Mouse (Mus musculus): ENCODE data around the gene Gm49387. TPM values are rescaled to one million over a fixed set of nuclear protein-coding genes. Genes with fewer than 3 reads are reported as not detected.

Gene Gm49387
- polyA plus RNA-seq, 1 experiment from 2014 or later, result not detected

GRCm38 (mm10) chr14:31593036-31593435 lies 47.6 kb downstream of the Gm49387 start:
- Histone ChIP-seq H3K4me3 (no peak overlapping the region), H3K4me2 (no peak overlapping the region), H3K27me3 (replicated peaks) (no peaks in the 10 kb centered on the region), H3K4me1 (no peaks in the 10 kb centered on the region), H3K9ac (no peak overlapping the region), H3K9me3 (no peaks in the 10 kb centered on the region), H3K36me3 (no peaks in the 10 kb centered on the region), H3K27ac (replicated peaks) (no peak overlapping the region)
- WGBS, result 72% methylated on average over 2 of the region's 2 CpGs
- no peak for ATAC-seq (ENCODE audit: extremely low read depth, insufficient number of reproducible peaks, low FRiP score, low TSS enrichment)

DNA sequence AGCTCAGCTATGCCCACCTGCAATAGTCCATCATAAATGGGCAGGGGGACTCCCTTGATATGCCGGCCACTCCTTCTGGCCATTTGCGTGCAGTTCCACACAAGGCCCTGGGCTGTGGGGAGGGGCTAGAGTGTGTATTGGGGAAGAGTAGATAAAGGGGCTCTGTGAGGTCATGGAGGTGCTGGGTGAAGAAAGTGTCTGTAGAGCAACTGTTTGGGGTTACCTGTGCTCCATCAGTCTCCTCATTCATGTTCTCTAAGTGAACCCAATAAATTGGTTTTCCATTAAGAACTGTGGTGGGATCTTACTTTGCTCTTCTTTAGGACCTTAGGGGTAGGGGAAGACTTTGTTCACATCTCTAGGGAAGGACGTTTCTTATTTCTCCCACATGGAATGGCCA lies 49.4 kb downstream of the Gm49387 start, which contains the start of gene Colq:
Gene Colq (minus strand): TSS at position 101 of the 400 bp plus-strand sequence.
- no peak for ATAC-seq (ENCODE audit: extremely low read depth, insufficient number of reproducible peaks, low FRiP score, low TSS enrichment)
- no peak within 1 kb of the TSS for H3K27ac ChIP-seq (replicated peaks)
- H3K4me3 ChIP-seq, result no peak within 1 kb of the TSS
- 71% methylated on average over 3 of the region's 3 CpGs for WGBS
- H3K9ac ChIP-seq, result no peak within 1 kb of the TSS
- no peaks in the 10 kb centered on the region for H3K4me1 ChIP-seq
- no peaks in the 10 kb centered on the region for H3K36me3 ChIP-seq
- no peaks in the 10 kb centered on the region for H3K9me3 ChIP-seq
- no peak within 1 kb of the TSS for H3K4me2 ChIP-seq
- no peaks in the 10 kb centered on the region for H3K27me3 ChIP-seq (replicated peaks)

GRCm38 (mm10) chr14:31586451-31586850 lies 54.2 kb downstream of the Gm49387 start:
- no peak for ATAC-seq (ENCODE audit: extremely low read depth, insufficient number of reproducible peaks, low FRiP score, low TSS enrichment)
- no peak overlapping the region for H3K4me2 ChIP-seq
- H3K27me3 ChIP-seq (replicated peaks), result no peaks in the 10 kb centered on the region
- WGBS, result 72% methylated on average over 8 of the region's 8 CpGs
- H3K27ac ChIP-seq (replicated peaks), result no peak overlapping the region
- no peaks in the 10 kb centered on the region for H3K4me1 ChIP-seq
- no peaks in the 10 kb centered on the region for H3K36me3 ChIP-seq
- no peaks in the 10 kb centered on the region for H3K9me3 ChIP-seq
- no peak overlapping the region for H3K4me3 ChIP-seq
- no peak overlapping the region for H3K9ac ChIP-seq

DNA sequence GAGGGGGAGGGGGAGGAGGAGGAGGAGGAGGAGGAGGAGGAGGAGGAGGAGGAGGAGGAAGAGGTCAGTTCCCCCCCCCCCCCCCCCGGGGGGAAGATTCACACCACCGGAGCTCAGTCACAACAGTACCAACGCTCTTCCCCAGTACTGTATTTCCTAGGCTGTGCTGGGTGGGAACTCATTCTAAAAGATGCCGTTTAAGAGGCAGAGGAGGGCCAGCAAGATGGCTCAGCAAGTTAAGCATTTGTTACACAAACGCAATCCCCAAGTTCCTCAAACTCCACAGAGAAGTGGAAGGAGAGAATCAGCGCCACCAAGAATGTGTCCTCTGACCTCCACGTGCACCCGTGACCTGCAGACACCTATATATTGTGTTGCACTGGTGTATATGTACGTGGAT lies 57.6 kb downstream of the Gm49387 start:
- 87% methylated on average over 8 of the region's 9 CpGs for WGBS
- H3K9ac ChIP-seq, result no peak overlapping the region
- no peak for ATAC-seq (ENCODE audit: extremely low read depth, insufficient number of reproducible peaks, low FRiP score, low TSS enrichment)
- H3K27me3 ChIP-seq (replicated peaks), result no peaks in the 10 kb centered on the region
- H3K9me3 ChIP-seq, result no peaks in the 10 kb centered on the region
- H3K36me3 ChIP-seq, result no peaks in the 10 kb centered on the region
- no peak overlapping the region for H3K4me2 ChIP-seq
- H3K4me1 ChIP-seq, result peaks cover 10% of the 10 kb centered on the region
- no peak overlapping the region for H3K4me3 ChIP-seq
- no peak overlapping the region for H3K27ac ChIP-seq (replicated peaks)

- no peak overlapping the region for H3K9ac ChIP-seq
- H3K27me3 ChIP-seq (replicated peaks), result peaks cover 4% of the 10 kb centered on the region; the same call in 1 of the 2 replicates
- WGBS, result 25% methylated on average over 9 of the region's 9 CpGs
- no peak for ATAC-seq (ENCODE audit: extremely low read depth, insufficient number of reproducible peaks, low FRiP score, low TSS enrichment)
- peaks cover 44% of the 10 kb centered on the region for H3K4me1 ChIP-seq
- peak overlapping the region; percentile 66 for H3K4me2 ChIP-seq
- H3K27ac ChIP-seq (replicated peaks), result peak overlapping the region; percentile 81
- H3K36me3 ChIP-seq, result no peaks in the 10 kb centered on the region
- no peak overlapping the region for H3K4me3 ChIP-seq
- no peaks in the 10 kb centered on the region for H3K9me3 ChIP-seq
Observed at GRCm38 (mm10) chr14:31577966-31578735, 62.5 kb downstream of the Gm49387 start.

GRCm38 (mm10) chr14:31576846-31577697 lies 63.6 kb downstream of the Gm49387 start:
- Histone ChIP-seq H3K36me3 (no peaks in the 10 kb centered on the region), H3K9me3 (no peaks in the 10 kb centered on the region), H3K27ac (replicated peaks) (peak overlapping the region; percentile 81), H3K4me1 (peaks cover 53% of the 10 kb centered on the region), H3K4me2 (peak overlapping the region; percentile 66), H3K27me3 (replicated peaks) (peaks cover 4% of the 10 kb centered on the region; the same call in 1 of the 2 replicates), H3K4me3 (peak overlapping the region; percentile 47), H3K9ac (peak overlapping the region; percentile 72)
- WGBS, result 20% methylated on average over 10 of the region's 10 CpGs
- ATAC-seq (ENCODE audit: extremely low read depth, insufficient number of reproducible peaks, low FRiP score, low TSS enrichment), result no peak; the same call in 1 of the 2 replicates

DNA sequence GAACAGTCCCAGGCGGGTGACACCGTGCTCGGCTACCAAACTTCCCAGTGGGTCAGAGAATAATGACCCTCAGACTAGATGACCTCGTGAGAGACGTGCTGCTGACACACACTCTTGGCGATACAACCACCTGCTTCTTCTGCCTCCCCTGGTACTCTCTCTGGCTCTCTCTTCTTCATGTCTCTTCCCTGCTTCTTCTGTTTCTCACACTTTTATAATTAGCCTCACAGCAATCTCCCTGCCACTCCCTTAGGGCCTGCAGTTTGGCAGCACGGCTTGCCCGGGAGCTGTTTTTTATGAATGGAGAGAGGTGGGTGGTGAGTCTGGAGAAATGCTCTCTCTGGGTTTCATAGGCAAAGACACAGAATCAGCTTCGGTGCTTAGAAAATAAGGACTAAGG lies 64.8 kb downstream of the Gm49387 start:
- no peak; the same call in 1 of the 2 replicates for ATAC-seq (ENCODE audit: extremely low read depth, insufficient number of reproducible peaks, low FRiP score, low TSS enrichment)
- H3K9ac ChIP-seq, result peak overlapping the region; percentile 72

GRCm38 (mm10) chr14:31574903-31575665 lies 65.6 kb downstream of the Gm49387 start:
- H3K4me3 ChIP-seq, result no peak overlapping the region
- 81% methylated on average over 18 of the region's 18 CpGs for WGBS
- H3K4me1 ChIP-seq, result peaks cover 67% of the 10 kb centered on the region
- H3K4me2 ChIP-seq, result peak overlapping the region; percentile 66
- H3K27me3 ChIP-seq (replicated peaks), result peaks cover 4% of the 10 kb centered on the region
- no peak overlapping the region for H3K27ac ChIP-seq (replicated peaks)
- H3K9me3 ChIP-seq, result no peaks in the 10 kb centered on the region
- no peak for ATAC-seq (ENCODE audit: extremely low read depth, insufficient number of reproducible peaks, low FRiP score, low TSS enrichment)
- H3K9ac ChIP-seq, result 0 out of 2 replicates have a peak overlapping the region, but pooled peaks have one; percentile 11
- no peaks in the 10 kb centered on the region for H3K36me3 ChIP-seq

More for the DNA sequence above, 64.8 kb downstream of the Gm49387 start:
- H3K4me2 ChIP-seq, result peak overlapping the region; percentile 66
- peak overlapping the region; percentile 47 for H3K4me3 ChIP-seq
- H3K27ac ChIP-seq (replicated peaks), result peak overlapping the region; percentile 81
- WGBS, result 41% methylated on average over 9 of the region's 9 CpGs
- peaks cover 60% of the 10 kb centered on the region for H3K4me1 ChIP-seq
- no peaks in the 10 kb centered on the region for H3K9me3 ChIP-seq
- peaks cover 4% of the 10 kb centered on the region for H3K27me3 ChIP-seq (replicated peaks)
- no peaks in the 10 kb centered on the region for H3K36me3 ChIP-seq

DNA sequence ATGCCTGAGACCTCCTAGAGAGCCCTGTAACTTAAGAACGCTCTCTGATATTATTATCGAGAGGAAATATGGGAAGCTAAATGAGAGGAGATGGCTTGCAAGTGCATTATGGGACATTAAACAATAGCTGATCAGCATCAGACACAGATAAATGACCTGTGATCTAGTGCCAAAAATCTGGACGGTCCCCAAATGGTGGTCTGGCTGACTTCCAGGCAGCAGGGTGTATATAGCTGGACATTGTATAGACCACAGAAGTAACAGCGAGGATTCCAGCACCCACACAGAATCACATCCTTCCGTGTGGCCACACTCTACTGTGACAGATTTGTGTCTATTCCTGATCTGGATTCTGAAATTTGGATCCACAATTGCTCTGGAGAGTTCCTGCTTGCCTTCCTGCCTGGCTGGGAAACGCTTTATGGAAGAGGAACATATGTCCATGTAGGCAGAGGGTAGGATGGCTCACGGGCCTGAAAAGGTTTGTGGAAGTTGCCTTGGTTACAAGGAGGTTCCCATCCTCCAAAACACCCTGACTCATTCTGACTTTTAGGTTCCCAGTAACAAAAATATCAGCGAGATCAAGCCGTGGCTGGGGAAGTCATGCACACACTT lies 68.0 kb downstream of the Gm49387 start:
- no peaks in the 10 kb centered on the region for H3K9me3 ChIP-seq
- ATAC-seq (ENCODE audit: extremely low read depth, insufficient number of reproducible peaks, low FRiP score, low TSS enrichment), result no peak
- no peaks in the 10 kb centered on the region for H3K36me3 ChIP-seq
- H3K4me1 ChIP-seq, result peaks cover 72% of the 10 kb centered on the region
- H3K4me2 ChIP-seq, result no peak overlapping the region
- WGBS, result 69% methylated on average over 9 of the region's 9 CpGs
- H3K27ac ChIP-seq (replicated peaks), result no peak overlapping the region
- H3K4me3 ChIP-seq, result no peak overlapping the region
- H3K9ac ChIP-seq, result no peak overlapping the region
- peaks cover 4% of the 10 kb centered on the region for H3K27me3 ChIP-seq (replicated peaks)

DNA sequence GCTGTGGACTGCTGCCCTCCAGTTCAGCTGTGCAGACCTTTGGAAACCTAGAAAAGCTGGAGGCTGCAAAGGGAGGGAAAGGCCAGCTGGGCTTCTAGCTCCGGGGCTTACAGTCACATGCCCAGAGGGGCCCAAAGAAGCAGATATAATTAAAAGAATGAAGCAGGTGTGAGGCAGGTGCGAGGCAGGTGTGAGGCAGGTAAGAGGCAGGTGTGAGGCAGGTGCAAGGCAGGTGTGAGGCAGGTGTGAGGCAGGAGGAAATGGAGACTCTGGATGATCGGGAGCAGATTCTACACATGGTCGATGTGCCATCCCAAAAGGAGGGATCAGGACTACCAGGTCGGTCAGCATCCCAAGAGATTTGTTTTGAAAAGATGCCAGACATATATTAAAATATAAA lies 69.3 kb downstream of the Gm49387 start:
- Histone ChIP-seq H3K27me3 (replicated peaks) (peaks cover 4% of the 10 kb centered on the region), H3K27ac (replicated peaks) (no peak overlapping the region), H3K36me3 (no peaks in the 10 kb centered on the region), H3K4me2 (no peak overlapping the region), H3K9ac (no peak overlapping the region), H3K4me1 (peaks cover 63% of the 10 kb centered on the region), H3K4me3 (no peak overlapping the region), H3K9me3 (no peaks in the 10 kb centered on the region)
- 85% methylated on average over 5 of the region's 5 CpGs for WGBS
- ATAC-seq (ENCODE audit: extremely low read depth, insufficient number of reproducible peaks, low FRiP score, low TSS enrichment), result no peak

All from heart, embryonic 13.5 days (tissue).